Mouse (Mus musculus) neural tube, embryonic 12.5 days (tissue): ENCODE measurements around the gene Galnt7. TPM values are rescaled to one million over a fixed set of nuclear protein-coding genes. Genes with fewer than 3 reads are reported as not detected.

ENCODE experiments used
- ATAC-seq: fragments of 200-750 bp; cut with Nextera tagmentation; 2 replicates; pipeline ENCODE4 v1.8.0; 2017; ENCODE audit warnings: low read depth, mild to moderate bottlenecking, moderate TSS enrichment, moderate library complexity; ENCODE audit not compliant: low FRiP score
- H3K27ac ChIP-seq: fragments of 300-500 bp; sonication (generic); 2 replicates; pipeline ENCODE4 v1.5.1; 2016
- H3K27me3 ChIP-seq: fragments of 300-500 bp; sonication (generic); replicated peaks from 2 replicates; pipeline ENCODE4 v1.6.1; 2016; ENCODE audit warnings: mild to moderate bottlenecking
- H3K36me3 ChIP-seq: fragments of 300-500 bp; sonication (generic); 2 replicates; pipeline ENCODE4 v1.6.1; 2016; ENCODE audit warnings: mild to moderate bottlenecking
- H3K4me1 ChIP-seq: fragments of 300-500 bp; sonication (generic); 2 replicates; pipeline ENCODE4 v1.6.1; 2016
- H3K4me2 ChIP-seq: fragments of 300-500 bp; sonication (generic); replicated peaks from 2 replicates; pipeline ENCODE4 v1.6.1; 2016; ENCODE audit warnings: mild to moderate bottlenecking
- H3K4me3 ChIP-seq: fragments of 300-500 bp; sonication (generic); 2 replicates; pipeline ENCODE4 v1.5.1; 2016
- H3K9ac ChIP-seq: fragments of 300-500 bp; sonication (generic); 2 replicates; pipeline ENCODE4 v1.6.1; 2016; ENCODE audit warnings: mild to moderate bottlenecking
- H3K9me3 ChIP-seq: fragments of 300-500 bp; sonication (generic); 2 replicates; pipeline ENCODE4 v1.6.1; 2016; ENCODE audit warnings: mild to moderate bottlenecking
- WGBS: fragments of 180-500 bp; shearing (Covaris S2); methylation state at CpG from one replicate; pipeline ENCODE4 v1.1.7; 2016; 5-methylcytosine and 5-hydroxymethylcytosine counted together
- polyA plus RNA-seq: library from polyadenylated mRNA; unstranded; fragments of >200 nt; fragmentation: Nextera tagmentation; extraction: Ambion mirVana; gene quantifications from 2 replicates; pipeline ENCODE4 v1.2.1, GENCODE M21; 2016

Gene Galnt7
- polyA plus RNA-seq, 1 experiment from 2014 or later: 16.4 TPM

DNA sequence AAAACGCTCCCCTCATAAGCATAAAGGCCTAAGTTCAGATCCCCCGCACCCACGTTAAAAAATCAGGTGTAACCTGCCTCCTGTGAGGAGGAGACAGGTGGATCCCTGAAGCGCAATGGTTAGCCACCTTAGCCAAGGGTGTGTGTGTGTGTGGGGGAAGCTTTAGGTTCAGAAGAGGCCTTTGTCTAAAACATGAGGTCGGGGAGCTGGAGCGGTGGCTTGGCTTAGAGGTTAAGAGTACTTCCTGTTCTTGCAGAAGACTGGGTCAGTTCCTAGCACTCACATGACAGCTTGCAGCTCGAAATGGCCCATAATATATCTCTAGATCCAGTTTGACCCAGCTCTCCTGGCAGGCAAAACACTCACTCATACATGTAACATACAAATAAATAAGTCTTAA lies 60.2 kb downstream of the Galnt7 start:
- Histone ChIP-seq H3K4me2 (no peak overlapping the region), H3K9me3 (no peaks in the 10 kb centered on the region), H3K4me3 (no peak overlapping the region), H3K9ac (no peak overlapping the region), H3K27me3 (no peaks in the 10 kb centered on the region), H3K27ac (no peak overlapping the region), H3K4me1 (no peaks in the 10 kb centered on the region), H3K36me3 (no peaks in the 10 kb centered on the region)
- WGBS: 86% methylated on average over 7 of the region's 7 CpGs
- no peak for ATAC-seq

DNA sequence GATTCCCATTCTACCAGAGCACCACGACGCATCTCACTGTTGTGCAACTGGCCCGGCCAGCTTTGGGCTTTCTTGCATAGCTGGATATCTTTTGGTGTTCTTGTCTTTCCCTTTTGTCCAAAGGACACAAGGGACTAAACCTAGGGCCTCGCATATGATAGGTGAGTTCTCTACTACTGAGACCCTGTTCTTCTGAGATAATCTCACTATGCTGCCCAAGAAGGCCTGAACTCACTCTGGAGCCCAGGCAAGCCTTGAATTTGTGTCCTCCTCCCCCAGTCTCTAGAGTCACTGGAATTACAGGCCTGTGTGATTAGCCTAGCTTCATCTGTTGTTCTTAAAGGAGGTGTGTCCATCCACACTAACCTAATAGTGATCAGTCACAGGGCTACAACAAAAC lies 61.2 kb downstream of the Galnt7 start:
- Histone ChIP-seq H3K4me3 (no peak overlapping the region), H3K27ac (no peak overlapping the region), H3K4me2 (no peak overlapping the region), H3K9ac (no peak overlapping the region), H3K27me3 (no peaks in the 10 kb centered on the region), H3K9me3 (no peaks in the 10 kb centered on the region), H3K36me3 (no peaks in the 10 kb centered on the region), H3K4me1 (no peaks in the 10 kb centered on the region)
- no peak for ATAC-seq
- 95% methylated on average over 4 of the region's 4 CpGs for whole genome bisulfite sequencing

DNA sequence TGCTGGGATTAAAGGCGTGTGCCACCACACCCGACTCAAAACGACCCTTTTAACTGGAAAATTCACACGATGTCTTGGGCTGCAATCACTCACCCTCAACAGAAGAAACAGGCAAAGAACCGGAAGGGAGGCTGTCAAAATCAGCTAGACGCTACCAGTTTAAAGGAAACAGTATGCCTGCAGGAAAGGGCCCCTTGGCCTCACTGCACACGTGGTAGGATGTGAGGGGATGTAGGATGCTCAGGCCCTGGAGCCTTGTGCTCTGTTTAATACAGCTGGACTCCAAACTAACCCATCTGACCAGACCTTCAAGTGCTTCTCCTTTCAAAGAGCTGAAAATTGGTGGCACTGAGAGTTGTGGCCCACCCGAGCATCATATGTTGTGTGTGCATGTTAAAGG lies 62.8 kb downstream of the Galnt7 start:
- no peak for ATAC-seq
- Histone ChIP-seq H3K9ac (no peak overlapping the region), H3K9me3 (no peaks in the 10 kb centered on the region), H3K27me3 (no peaks in the 10 kb centered on the region), H3K27ac (no peak overlapping the region), H3K4me2 (no peak overlapping the region), H3K4me1 (no peaks in the 10 kb centered on the region), H3K4me3 (no peak overlapping the region), H3K36me3 (no peaks in the 10 kb centered on the region)
- 88% methylated on average over 8 of the region's 8 CpGs for WGBS

DNA sequence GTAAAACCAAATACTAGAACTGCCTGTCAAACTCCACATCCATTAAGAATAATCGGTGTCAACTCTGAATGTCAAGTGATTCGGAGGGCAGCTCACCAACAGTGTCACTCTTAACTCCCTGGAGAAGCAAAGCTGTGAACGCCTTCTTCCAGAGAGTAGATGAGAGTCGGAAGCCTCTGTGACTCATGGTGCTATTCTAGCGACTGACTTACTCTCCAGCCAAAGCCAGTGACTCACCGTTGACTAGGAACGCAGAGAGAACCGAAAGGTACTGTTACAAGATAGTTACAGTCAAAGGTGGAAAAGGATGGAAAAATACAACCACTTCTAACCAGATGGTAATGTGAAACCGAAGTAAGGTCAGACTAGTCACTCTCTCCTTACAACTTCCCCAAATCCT lies 63.7 kb downstream of the Galnt7 start:
- H3K9me3 ChIP-seq: no peaks in the 10 kb centered on the region
- no peak for ATAC-seq
- H3K4me3 ChIP-seq: no peak overlapping the region
- H3K9ac ChIP-seq: no peak overlapping the region
- H3K27ac ChIP-seq: no peak overlapping the region
- H3K36me3 ChIP-seq: no peaks in the 10 kb centered on the region
- no peaks in the 10 kb centered on the region for H3K27me3 ChIP-seq
- H3K4me1 ChIP-seq: no peaks in the 10 kb centered on the region
- no peak overlapping the region for H3K4me2 ChIP-seq
- 94% methylated on average over 9 of the region's 9 CpGs for WGBS

DNA sequence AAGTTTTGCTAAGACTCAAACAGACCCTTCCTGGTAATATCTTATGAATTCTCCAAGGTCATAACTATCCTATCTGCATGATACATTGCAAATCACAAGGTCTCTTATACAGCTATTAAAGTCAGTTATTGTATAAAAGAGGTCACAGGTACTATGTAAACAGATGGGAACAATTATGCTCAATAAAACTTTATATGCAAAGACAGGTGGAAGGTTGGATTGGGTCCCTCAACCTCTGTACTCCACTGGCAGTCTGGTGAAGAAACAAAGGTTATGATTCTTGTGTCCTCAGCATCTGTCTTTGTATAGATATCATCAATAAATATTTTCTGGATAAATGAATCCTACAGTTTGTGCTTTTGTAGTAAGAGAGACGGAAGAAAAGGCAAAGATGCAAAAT lies 64.2 kb downstream of the Galnt7 start:
- H3K27ac ChIP-seq: no peak overlapping the region
- ATAC-seq: no peak
- H3K4me1 ChIP-seq: no peaks in the 10 kb centered on the region
- no peaks in the 10 kb centered on the region for H3K9me3 ChIP-seq
- no peaks in the 10 kb centered on the region for H3K36me3 ChIP-seq
- H3K4me3 ChIP-seq: no peak overlapping the region
- WGBS: 98% methylated on average over 1 of the region's 1 CpGs
- no peak overlapping the region for H3K9ac ChIP-seq
- no peaks in the 10 kb centered on the region for H3K27me3 ChIP-seq
- no peak overlapping the region for H3K4me2 ChIP-seq

DNA sequence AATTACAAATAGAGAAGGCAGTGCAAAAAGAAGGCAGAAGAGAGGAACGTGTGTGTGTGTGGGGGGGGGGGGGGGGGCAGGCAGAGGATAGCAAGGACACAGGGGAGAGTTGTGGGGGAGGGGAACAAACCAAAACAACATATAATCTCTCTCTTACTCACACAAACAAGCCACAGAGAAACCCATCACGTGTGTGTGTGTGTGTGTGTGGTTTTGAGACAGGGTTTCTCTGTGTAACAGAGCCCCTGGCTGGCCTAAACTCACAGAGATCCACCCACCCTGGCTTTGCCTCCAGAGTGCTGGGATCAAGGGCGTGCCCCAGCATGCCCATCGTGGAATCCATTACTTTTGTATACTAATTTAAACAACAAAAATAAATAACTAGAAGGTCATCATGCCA lies 66.2 kb downstream of the Galnt7 start:
- Histone ChIP-seq H3K27me3 (no peaks in the 10 kb centered on the region), H3K4me1 (no peaks in the 10 kb centered on the region), H3K4me3 (no peak overlapping the region), H3K9me3 (no peaks in the 10 kb centered on the region), H3K36me3 (no peaks in the 10 kb centered on the region), H3K9ac (no peak overlapping the region), H3K4me2 (no peak overlapping the region), H3K27ac (no peak overlapping the region)
- WGBS: 78% methylated on average over 3 of the region's 4 CpGs
- ATAC-seq: no peak

DNA sequence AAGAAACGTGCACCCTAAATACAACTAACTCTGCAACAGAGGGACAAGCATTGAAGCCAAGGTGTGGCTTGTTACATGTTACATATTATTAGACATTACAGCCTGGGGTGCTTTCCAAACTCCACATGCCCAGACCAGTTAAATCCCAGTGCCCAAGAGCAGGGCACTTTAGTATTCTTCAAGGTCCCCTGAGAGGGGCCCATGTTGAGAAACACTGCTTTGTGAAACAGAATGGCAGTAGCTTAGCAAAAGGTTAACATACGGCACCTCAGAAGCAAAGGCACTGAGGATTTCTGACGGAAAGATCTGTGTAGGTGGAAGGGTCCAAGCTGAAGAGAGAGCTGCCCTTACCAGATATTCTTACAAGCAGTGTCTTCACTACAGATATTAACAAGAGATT lies 67.0 kb downstream of the Galnt7 start:
- H3K36me3 ChIP-seq: no peaks in the 10 kb centered on the region
- no peak overlapping the region for H3K4me2 ChIP-seq
- ATAC-seq: no peak
- WGBS: 70% methylated on average over 3 of the region's 3 CpGs
- no peaks in the 10 kb centered on the region for H3K9me3 ChIP-seq
- no peaks in the 10 kb centered on the region for H3K4me1 ChIP-seq
- H3K9ac ChIP-seq: no peak overlapping the region
- H3K27ac ChIP-seq: no peak overlapping the region
- H3K27me3 ChIP-seq: no peaks in the 10 kb centered on the region
- H3K4me3 ChIP-seq: no peak overlapping the region

DNA sequence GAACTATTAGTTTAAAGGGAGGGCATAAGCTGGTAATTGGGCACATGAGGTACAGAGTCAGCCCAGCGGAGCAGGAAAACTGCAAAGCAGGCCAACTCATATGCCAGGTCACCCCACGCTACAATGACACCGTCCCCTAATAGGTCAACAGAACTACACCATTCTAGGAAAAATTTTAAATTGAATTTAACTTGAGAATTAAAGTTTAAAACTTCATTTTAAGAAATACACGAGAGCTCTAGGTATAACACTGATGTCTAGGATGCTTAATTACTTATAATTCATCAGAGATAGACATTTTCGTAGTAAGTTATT lies 67.7 kb downstream of the Galnt7 start:
- Histone ChIP-seq H3K27me3 (no peaks in the 10 kb centered on the region), H3K4me2 (no peak overlapping the region), H3K36me3 (no peaks in the 10 kb centered on the region), H3K9me3 (no peaks in the 10 kb centered on the region), H3K4me3 (no peak overlapping the region), H3K9ac (no peak overlapping the region), H3K27ac (no peak overlapping the region), H3K4me1 (no peaks in the 10 kb centered on the region)
- ATAC-seq: no peak
- WGBS: 91% methylated on average over 5 of the region's 5 CpGs

DNA sequence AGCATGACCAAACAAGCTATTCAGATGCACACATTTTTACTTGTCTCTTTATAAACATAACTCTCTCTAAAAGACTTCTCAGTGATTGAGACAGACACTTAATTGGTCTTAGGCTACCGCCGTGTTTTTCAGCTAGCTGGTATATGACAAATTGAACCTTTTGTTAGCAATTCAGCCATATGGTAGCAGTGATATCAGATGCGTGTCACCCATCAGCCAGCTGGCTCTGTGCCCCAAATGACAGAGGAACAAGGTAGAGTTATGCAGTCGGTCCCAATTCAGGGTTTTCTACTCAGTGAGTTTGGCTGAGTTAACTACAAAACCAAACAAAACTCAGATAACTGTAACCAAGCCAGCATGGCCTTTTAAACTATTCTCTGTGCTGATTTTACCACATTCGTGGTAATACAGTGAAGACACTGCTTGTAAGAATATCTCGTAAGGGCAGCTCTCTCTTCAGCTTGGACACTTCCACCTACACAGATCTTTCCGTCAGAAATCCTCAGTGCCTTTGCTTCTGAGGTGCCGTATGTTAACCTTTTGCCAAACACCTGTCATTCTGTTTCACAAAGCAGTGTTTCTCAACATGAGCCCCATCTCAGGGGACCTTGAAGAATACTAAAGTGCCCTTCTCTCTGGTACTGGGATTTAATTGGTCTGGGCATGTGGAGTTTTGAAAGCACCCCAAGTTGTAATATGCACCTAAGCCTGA lies 68.3 kb downstream of the Galnt7 start:
- 64% methylated on average over 8 of the region's 8 CpGs for WGBS
- no peaks in the 10 kb centered on the region for H3K36me3 ChIP-seq
- ATAC-seq: no peak
- no peak overlapping the region for H3K9ac ChIP-seq
- H3K4me2 ChIP-seq: no peak overlapping the region
- no peaks in the 10 kb centered on the region for H3K9me3 ChIP-seq
- H3K27me3 ChIP-seq: no peaks in the 10 kb centered on the region
- H3K4me1 ChIP-seq: no peaks in the 10 kb centered on the region
- no peak overlapping the region for H3K27ac ChIP-seq
- H3K4me3 ChIP-seq: no peak overlapping the region

DNA sequence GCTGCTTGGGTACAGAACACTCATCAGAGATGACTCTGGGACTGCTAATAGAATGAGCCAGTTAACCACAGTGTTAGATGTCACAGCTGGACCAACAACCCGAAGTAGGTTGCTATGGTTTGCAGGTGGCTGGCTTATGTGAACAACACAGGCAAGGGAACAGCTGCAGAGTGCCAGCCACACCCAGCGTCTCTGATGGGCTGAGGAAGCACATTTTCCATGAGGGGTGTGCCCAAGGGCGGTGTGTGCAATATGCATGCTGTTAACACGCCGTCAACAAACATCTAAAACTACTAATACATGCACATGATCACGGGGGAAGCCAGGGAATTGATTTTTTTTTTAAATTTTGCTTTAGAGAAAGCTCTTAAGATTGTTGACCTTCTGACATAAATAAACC lies 73.0 kb downstream of the Galnt7 start:
- 81% methylated on average over 6 of the region's 6 CpGs for WGBS
- no peaks in the 10 kb centered on the region for H3K9me3 ChIP-seq
- H3K4me3 ChIP-seq: no peak overlapping the region
- H3K36me3 ChIP-seq: no peaks in the 10 kb centered on the region
- H3K9ac ChIP-seq: no peak overlapping the region
- ATAC-seq: no peak
- no peak overlapping the region for H3K4me2 ChIP-seq
- peaks cover 4% of the 10 kb centered on the region for H3K4me1 ChIP-seq
- no peak overlapping the region for H3K27ac ChIP-seq
- H3K27me3 ChIP-seq: no peaks in the 10 kb centered on the region

DNA sequence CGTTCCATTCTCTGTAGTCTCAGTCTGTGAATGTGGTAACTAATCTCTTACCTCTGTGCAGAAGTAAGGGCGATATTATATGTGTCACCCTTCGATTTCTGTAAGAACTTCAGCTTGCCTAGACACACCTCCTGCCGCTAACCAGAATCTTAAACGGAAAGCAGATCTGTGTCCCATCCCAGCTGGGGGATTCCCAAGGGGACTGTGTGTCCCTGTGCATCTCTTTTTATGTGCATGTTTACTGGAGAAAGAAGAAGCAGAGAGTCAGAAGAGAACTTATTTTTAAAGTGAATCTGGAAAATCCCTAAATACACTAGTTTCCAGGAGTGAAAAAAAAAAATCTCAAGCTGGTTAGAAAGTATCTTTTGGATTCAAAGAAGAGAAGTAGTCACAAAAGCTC lies 75.5 kb downstream of the Galnt7 start:
- WGBS: 85% methylated on average over 5 of the region's 5 CpGs

DNA sequence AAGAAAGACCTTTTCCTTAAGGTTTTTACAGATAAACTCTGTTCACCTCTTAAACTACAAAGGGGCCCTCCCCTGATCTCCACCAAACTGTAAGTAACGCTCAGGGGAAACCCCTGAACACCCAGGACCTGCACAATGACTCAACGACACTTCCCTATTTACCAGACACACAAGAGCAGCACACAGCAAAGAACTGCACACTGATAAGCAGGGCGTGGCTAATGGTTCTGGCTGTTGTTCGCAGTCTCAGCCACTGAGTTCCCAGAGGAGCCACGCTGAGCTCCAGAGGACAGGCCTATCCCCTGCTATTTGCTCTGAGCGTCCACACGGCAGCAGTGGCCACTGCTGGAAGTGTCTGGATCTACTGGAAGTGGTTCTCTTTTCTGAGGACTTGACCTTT lies 76.6 kb downstream of the Galnt7 start:
- Histone ChIP-seq H3K36me3 (no peaks in the 10 kb centered on the region), H3K4me1 (peaks cover 8% of the 10 kb centered on the region), H3K4me2 (no peak overlapping the region), H3K27ac (no peak overlapping the region), H3K27me3 (no peaks in the 10 kb centered on the region), H3K9me3 (no peaks in the 10 kb centered on the region), H3K9ac (no peak overlapping the region), H3K4me3 (no peak overlapping the region)
- WGBS: 18% methylated on average over 7 of the region's 7 CpGs
- ATAC-seq: peak; percentile 76

More for the DNA sequence above, 75.5 kb downstream of the Galnt7 start:
- ATAC-seq: no peak
- Histone ChIP-seq H3K36me3 (no peaks in the 10 kb centered on the region), H3K9ac (no peak overlapping the region), H3K9me3 (no peaks in the 10 kb centered on the region), H3K27me3 (no peaks in the 10 kb centered on the region), H3K4me2 (no peak overlapping the region), H3K4me1 (peaks cover 8% of the 10 kb centered on the region), H3K27ac (no peak overlapping the region), H3K4me3 (no peak overlapping the region)

DNA sequence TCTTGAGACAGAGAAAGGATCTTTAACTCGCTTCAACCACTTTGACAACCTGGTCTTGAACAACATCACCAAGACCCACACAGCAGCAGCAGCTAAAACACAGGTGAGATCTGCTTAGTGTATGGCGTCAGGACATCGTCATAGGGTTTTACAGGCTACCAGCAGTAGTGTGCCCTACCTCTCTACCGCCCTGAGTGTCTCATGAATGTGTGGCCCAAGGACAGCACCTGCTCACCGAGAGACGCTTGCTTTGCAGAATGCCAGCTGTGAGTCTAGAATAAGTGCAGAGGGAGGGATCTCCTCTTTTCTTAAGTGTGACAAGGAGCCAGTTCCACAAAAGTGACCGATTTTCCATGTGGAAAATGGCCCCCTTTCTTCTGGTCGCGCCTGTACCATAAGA lies 77.5 kb downstream of the Galnt7 start:
- no peak overlapping the region for H3K27ac ChIP-seq
- no peak overlapping the region for H3K4me3 ChIP-seq
- H3K9me3 ChIP-seq: no peaks in the 10 kb centered on the region
- no peak for ATAC-seq
- H3K4me1 ChIP-seq: peaks cover 8% of the 10 kb centered on the region
- no peak overlapping the region for H3K4me2 ChIP-seq
- no peak overlapping the region for H3K9ac ChIP-seq
- no peaks in the 10 kb centered on the region for H3K27me3 ChIP-seq
- WGBS: 78% methylated on average over 9 of the region's 9 CpGs
- H3K36me3 ChIP-seq: no peaks in the 10 kb centered on the region
